Mouse (Mus musculus) lung, postnatal 10 days (tissue): ENCODE results near the gene Fitm2.

ENCODE experiments used
- DNase-seq: peaks from one replicate; pipeline ENCODE4 v3.0.0; 2021

Gene Fitm2

GRCm38 (mm10) chr2:163420366-163420886 lies 52.0 kb downstream of the Fitm2 start:
- peak; percentile 20 for DNase-seq

GRCm38 (mm10) chr2:163419346-163420045 lies 52.9 kb downstream of the Fitm2 start:
- peak; percentile 99 for DNase-seq

- DNase-seq = peak; percentile 54
Measured at GRCm38 (mm10) chr2:163418841-163419345, 53.5 kb downstream of the Fitm2 start.

- no peak for DNase-seq
Measured at GRCm38 (mm10) chr2:163417830-163418229, 54.6 kb downstream of the Fitm2 start.

- DNase-seq = no peak
Measured at GRCm38 (mm10) chr2:163417026-163417425, 55.4 kb downstream of the Fitm2 start.
